Mouse (Mus musculus) forebrain, embryonic 14.5 days (tissue): ENCODE data around the gene Tbxas1. TPM values are rescaled to one million over a fixed set of nuclear protein-coding genes. Genes with fewer than 3 reads are reported as not detected.

Source experiments
- ATAC-seq: fragments of 200-750 bp; cut with Nextera tagmentation; 2 replicates; pipeline ENCODE4 v1.8.0; 2017; ENCODE audit warnings: mild to moderate bottlenecking, moderate library complexity
- DNase-seq: peaks from one replicate; pipeline ENCODE4 v3.0.0-alpha.2; 2015; ENCODE audit warnings: low spot score
- H3K27ac ChIP-seq: fragments of 300-500 bp; sonication (generic); 2 replicates; pipeline ENCODE4 v1.5.1; 2014; ENCODE audit warnings: low read depth, mild to moderate bottlenecking, control low read depth, low read length, moderate library complexity
- H3K27me3 ChIP-seq: fragments of 300-500 bp; sonication (generic); replicated peaks from 2 replicates; pipeline ENCODE4 v1.6.1; 2014; ENCODE audit warnings: low read length, control low read depth, mixed read lengths; ENCODE audit not compliant: control insufficient read depth, insufficient read depth
- H3K36me3 ChIP-seq: fragments of 300-500 bp; sonication (generic); 2 replicates; pipeline ENCODE4 v1.6.1; 2014; ENCODE audit warnings: low read length, control low read depth; ENCODE audit not compliant: control insufficient read depth, insufficient read depth
- H3K4me1 ChIP-seq: fragments of 300-500 bp; sonication (generic); 2 replicates; pipeline ENCODE4 v1.6.1; 2014; ENCODE audit warnings: antibody characterized with exemption, low read length, control low read depth; ENCODE audit not compliant: control insufficient read depth, insufficient read depth
- H3K4me2 ChIP-seq: fragments of 300-500 bp; sonication (generic); 2 replicates; pipeline ENCODE4 v1.6.1; 2014; ENCODE audit warnings: mild to moderate bottlenecking, control low read depth, low read length
- H3K4me3 ChIP-seq: fragments of 300-500 bp; sonication (generic); 2 replicates; pipeline ENCODE4 v1.5.1; 2014; ENCODE audit warnings: low read depth, low read length, control low read depth
- H3K9ac ChIP-seq: fragments of 300-500 bp; sonication (generic); 2 replicates; pipeline ENCODE4 v1.6.1; 2014; ENCODE audit warnings: mild to moderate bottlenecking, low read length, control low read depth, moderate library complexity
- H3K9me3 ChIP-seq: fragments of 300-500 bp; sonication (generic); replicated peaks from 2 replicates; pipeline ENCODE4 v1.6.1; 2016; ENCODE audit warnings: low read length, control low read depth, mixed read lengths; ENCODE audit not compliant: control insufficient read depth
- WGBS: fragments of 180-500 bp; shearing (Covaris S2); extraction: QIAGEN DNeasy Blood & Tissue Kit; methylation state at CpG from one replicate; pipeline ENCODE4 v1.1.7; 2014; 5-methylcytosine and 5-hydroxymethylcytosine counted together
- polyA plus RNA-seq: library from polyadenylated mRNA; unstranded; fragments of >200 nt; fragmentation: Nextera tagmentation; extraction: Ambion mirVana; gene quantifications from 2 replicates; pipeline ENCODE4 v1.2.1, GENCODE M21; 2014

Gene Tbxas1
- polyA plus RNA-seq, 1 experiment from 2014 or later: 1.2 TPM

DNA sequence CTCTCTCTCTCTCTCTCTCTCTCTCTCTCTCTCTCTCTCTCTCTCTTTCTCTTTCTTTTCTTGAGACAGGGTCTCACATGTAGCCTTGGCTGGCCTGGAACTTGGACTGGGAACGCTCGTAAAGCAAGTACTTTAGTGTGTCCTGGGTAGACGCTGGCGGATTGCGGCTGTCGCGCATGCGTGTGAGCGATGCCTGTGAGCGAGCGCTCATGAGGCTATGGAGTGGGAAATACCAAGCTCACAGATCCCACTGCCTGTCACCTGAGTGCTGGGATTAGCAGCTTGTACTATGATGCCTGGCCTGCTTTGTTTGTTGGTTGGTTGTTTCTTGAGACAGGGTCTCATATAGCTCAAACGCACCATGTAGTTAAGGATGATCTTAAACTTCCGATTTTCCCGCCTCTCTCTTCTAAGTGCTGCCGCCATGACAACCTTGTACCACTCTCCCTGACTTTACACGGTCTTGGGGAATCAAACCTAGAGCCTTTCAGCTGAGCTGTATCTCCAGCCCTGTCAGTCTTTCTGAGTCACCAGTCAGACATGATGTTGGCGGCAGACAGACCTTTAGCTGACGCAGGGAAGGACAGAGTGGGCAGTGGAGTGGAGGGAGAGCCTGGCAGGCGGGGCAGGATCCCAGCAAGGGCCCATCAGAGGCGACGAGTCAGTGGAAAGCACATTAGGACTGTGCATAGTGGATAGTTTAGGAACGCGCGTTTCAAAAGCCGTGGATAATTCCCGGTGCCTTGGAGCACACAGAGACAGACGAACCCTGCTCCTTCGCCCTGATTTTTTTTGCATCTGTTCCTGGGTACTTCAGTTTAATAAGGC is 51.1 kb downstream of the Tbxas1 start:
- 56% methylated on average over 28 of the region's 28 CpGs for WGBS
- peak; percentile 49; the same call in 1 of the 2 replicates for ATAC-seq
- Histone ChIP-seq H3K9me3 (no peaks in the 10 kb centered on the region), H3K4me2 (0 out of 2 replicates have a peak overlapping the region, but pooled peaks have one; percentile 21), H3K36me3 (no peaks in the 10 kb centered on the region), H3K27ac (no peak overlapping the region), H3K4me1 (peaks cover 7% of the 10 kb centered on the region; the same call in 1 of the 2 replicates), H3K9ac (no peak overlapping the region), H3K4me3 (no peak overlapping the region), H3K27me3 (no peaks in the 10 kb centered on the region)
- DNase-seq: peak; percentile 58

- Histone ChIP-seq H3K4me3 (no peak overlapping the region), H3K9me3 (no peaks in the 10 kb centered on the region), H3K4me1 (peaks cover 7% of the 10 kb centered on the region; the same call in 1 of the 2 replicates), H3K27me3 (no peaks in the 10 kb centered on the region), H3K4me2 (no peak overlapping the region), H3K36me3 (no peaks in the 10 kb centered on the region), H3K27ac (no peak overlapping the region), H3K9ac (no peak overlapping the region)
- WGBS: 84% methylated on average over 13 of the region's 13 CpGs
- ATAC-seq (no peak), DNase-seq (no peak)
Observed at GRCm38 (mm10) chr6:38926963-38927361, 51.8 kb downstream of the Tbxas1 start.

- H3K4me1 ChIP-seq: no peaks in the 10 kb centered on the region
- no peaks in the 10 kb centered on the region for H3K36me3 ChIP-seq
- H3K9ac ChIP-seq: no peak overlapping the region
- 0 out of 2 replicates have a peak, but pooled peaks cover 2% of the 10 kb centered on the region for H3K9me3 ChIP-seq
- H3K4me3 ChIP-seq: no peak overlapping the region
- H3K4me2 ChIP-seq: no peak overlapping the region
- no peak overlapping the region for H3K27ac ChIP-seq
- H3K27me3 ChIP-seq: no peaks in the 10 kb centered on the region
- ATAC-seq (no peak), DNase-seq (no peak)
- 76% methylated on average over 3 of the region's 3 CpGs for WGBS
Observed at GRCm38 (mm10) chr6:38928489-38928888, 53.3 kb downstream of the Tbxas1 start.

DNA sequence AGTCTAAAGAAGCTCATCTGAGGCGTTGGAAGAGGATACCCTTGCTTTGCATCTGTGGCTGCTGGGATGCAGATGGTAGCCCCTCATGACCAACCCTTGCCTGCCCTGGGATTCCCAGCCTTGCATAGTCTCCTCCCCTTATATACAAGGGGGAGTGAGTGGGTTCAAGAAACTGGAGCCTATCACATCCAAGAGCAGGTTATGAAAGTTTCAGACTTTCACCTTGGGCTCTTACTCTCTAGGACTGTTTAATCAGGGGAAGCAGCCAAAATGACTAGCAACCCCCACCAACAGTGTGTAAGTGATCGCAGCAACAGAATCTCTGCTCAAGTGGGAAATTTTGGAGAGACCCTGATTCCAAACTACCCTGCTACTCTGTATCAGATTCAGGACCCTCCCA is 60.8 kb downstream of the Tbxas1 start:
- WGBS: 87% methylated on average over 2 of the region's 2 CpGs
- Histone ChIP-seq H3K9me3 (0 out of 2 replicates have a peak, but pooled peaks cover 2% of the 10 kb centered on the region), H3K36me3 (no peaks in the 10 kb centered on the region), H3K9ac (no peak overlapping the region), H3K4me1 (no peaks in the 10 kb centered on the region), H3K27me3 (no peaks in the 10 kb centered on the region), H3K4me2 (no peak overlapping the region), H3K4me3 (no peak overlapping the region), H3K27ac (no peak overlapping the region)
- ATAC-seq (no peak), DNase-seq (no peak)

DNA sequence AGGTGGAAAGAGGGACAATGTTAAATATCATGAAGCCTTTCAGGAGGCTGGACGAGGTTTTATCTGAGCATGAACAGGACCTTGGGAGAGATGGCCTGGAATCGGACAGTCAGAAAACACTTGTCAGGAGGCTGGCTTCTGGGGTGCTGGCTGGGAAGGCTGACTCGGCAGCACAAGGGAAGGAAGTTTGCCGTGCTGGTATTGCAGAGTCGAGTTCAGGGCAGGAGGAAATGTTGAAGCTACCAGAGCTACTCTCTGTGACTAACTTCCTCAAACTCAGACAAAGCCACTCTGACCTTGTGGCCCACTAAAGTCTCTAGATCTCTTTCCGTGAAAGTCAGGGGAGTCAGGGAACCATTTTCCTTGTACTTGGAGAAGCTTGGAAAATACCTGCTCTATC is 63.2 kb downstream of the Tbxas1 start:
- Histone ChIP-seq H3K4me3 (no peak overlapping the region), H3K9ac (no peak overlapping the region), H3K4me2 (no peak overlapping the region), H3K27ac (no peak overlapping the region), H3K4me1 (no peaks in the 10 kb centered on the region), H3K9me3 (no peaks in the 10 kb centered on the region), H3K27me3 (no peaks in the 10 kb centered on the region), H3K36me3 (no peaks in the 10 kb centered on the region)
- ATAC-seq (no peak), DNase-seq (no peak)
- 81% methylated on average over 6 of the region's 6 CpGs for WGBS

DNA sequence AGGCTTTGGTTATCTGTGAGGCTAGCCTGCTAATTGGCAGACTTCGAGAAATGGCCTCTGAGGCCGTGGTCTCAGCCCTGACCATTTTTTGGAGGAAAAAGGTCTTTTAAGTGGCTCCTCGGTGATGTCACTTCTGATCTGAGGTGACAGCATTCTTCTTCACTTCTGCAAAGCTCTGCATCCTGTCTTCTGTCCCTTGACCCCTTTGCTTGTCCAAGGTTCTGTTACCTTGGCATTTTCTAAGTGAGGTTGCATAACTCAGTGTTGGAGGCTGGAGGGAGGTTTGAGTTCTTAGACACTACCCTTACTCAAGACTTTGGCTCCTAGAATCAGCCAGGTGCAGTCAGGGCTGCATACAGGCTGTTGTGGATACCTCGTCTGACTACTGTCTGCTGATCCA is 63.9 kb downstream of the Tbxas1 start:
- ATAC-seq: no peak
- 73% methylated on average over 4 of the region's 4 CpGs for WGBS

GRCm38 (mm10) chr6:38941016-38941415 is 65.8 kb downstream of the Tbxas1 start:
- no peaks in the 10 kb centered on the region for H3K4me1 ChIP-seq
- H3K27me3 ChIP-seq: no peaks in the 10 kb centered on the region
- DNase-seq: no peak
- ATAC-seq: no peak
- H3K9me3 ChIP-seq: no peaks in the 10 kb centered on the region
- H3K4me3 ChIP-seq: no peak overlapping the region
- 95% methylated on average over 1 of the region's 1 CpGs for WGBS
- H3K4me2 ChIP-seq: no peak overlapping the region
- no peaks in the 10 kb centered on the region for H3K36me3 ChIP-seq
- no peak overlapping the region for H3K9ac ChIP-seq
- no peak overlapping the region for H3K27ac ChIP-seq

More for the DNA sequence above, 63.9 kb downstream of the Tbxas1 start:
- Histone ChIP-seq H3K4me2 (no peak overlapping the region), H3K9me3 (no peaks in the 10 kb centered on the region), H3K36me3 (no peaks in the 10 kb centered on the region), H3K27me3 (no peaks in the 10 kb centered on the region), H3K4me3 (no peak overlapping the region), H3K4me1 (no peaks in the 10 kb centered on the region), H3K9ac (no peak overlapping the region), H3K27ac (no peak overlapping the region)
- no peak for DNase-seq

- Histone ChIP-seq H3K4me1 (no peaks in the 10 kb centered on the region), H3K27me3 (no peaks in the 10 kb centered on the region), H3K9me3 (no peaks in the 10 kb centered on the region), H3K9ac (no peak overlapping the region), H3K27ac (no peak overlapping the region), H3K4me3 (no peak overlapping the region), H3K36me3 (no peaks in the 10 kb centered on the region), H3K4me2 (no peak overlapping the region)
- 96% methylated on average over 3 of the region's 3 CpGs for WGBS
- no peak for ATAC-seq
- no peak for DNase-seq
Observed at GRCm38 (mm10) chr6:38942771-38943170, 67.6 kb downstream of the Tbxas1 start.

DNA sequence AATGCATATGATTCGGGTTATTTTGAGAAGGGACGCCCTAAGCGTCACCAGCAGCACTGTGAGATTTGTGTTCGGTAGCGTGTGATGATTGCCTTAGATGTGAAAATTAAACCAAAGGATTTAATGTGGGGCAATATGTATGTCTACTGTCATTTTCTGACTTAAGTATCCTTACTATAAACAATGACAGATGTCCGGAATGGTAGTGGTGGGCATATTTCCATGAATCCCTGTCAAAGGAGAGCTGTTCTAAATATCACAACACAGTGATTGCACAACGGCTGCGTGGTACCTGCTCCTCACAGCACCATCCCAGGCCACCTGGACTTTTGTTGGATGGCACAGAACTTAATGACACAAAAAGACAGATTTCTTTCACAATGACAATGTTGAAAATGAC is 69.2 kb downstream of the Tbxas1 start:
- H3K9me3 ChIP-seq: no peaks in the 10 kb centered on the region
- DNase-seq: peak; percentile 59
- H3K27ac ChIP-seq: no peak overlapping the region
- H3K4me2 ChIP-seq: no peak overlapping the region
- no peak overlapping the region for H3K9ac ChIP-seq
- no peaks in the 10 kb centered on the region for H3K36me3 ChIP-seq
- no peak overlapping the region for H3K4me3 ChIP-seq
- ATAC-seq: peak; percentile 40; the same call in 1 of the 2 replicates
- H3K4me1 ChIP-seq: no peaks in the 10 kb centered on the region
- no peaks in the 10 kb centered on the region for H3K27me3 ChIP-seq
- 74% methylated on average over 8 of the region's 8 CpGs for WGBS
